Mouse (Mus musculus) left cerebral cortex, postnatal 14 days (tissue): ENCODE data around the gene Gramd1b. TPM values are rescaled to one million over a fixed set of nuclear protein-coding genes. Genes with fewer than 3 reads are reported as not detected.
A peak's percentile ranks its signal among the peaks of the same experiment; 100 is the strongest.

Source experiments
- DNase-seq, 2 experiments: peaks; one replicate each; pipeline ENCODE4 v3.0.0; 2021 to 2022; ENCODE audit warnings: low spot score in 2 of 2, mixed read lengths in 1 of 2
- intact Hi-C: fragments of 180-260 bp; cut with DNase I; formaldehyde crosslinking; loops from one replicate; pipeline ENCODE4 v1.15.1; 2025
- long read RNA-seq, 2 experiments: library from polyadenylated mRNA; stranded (forward); transcript quantifications; one replicate each; pipeline ENCODE4 v2.0.0; 2021
- total RNA-seq, 2 experiments: library from RNA; stranded (reverse); gene quantifications; 2 replicates each; pipeline ENCODE4 v1.2.3; 2021

Gramd1b gene
- total RNA-seq = 100 to 1,000 TPM; 155 to 181 TPM
- long read RNA-seq, experiment 1, full-length matches to known transcripts = 2 of 23 reads
- long read RNA-seq, experiment 1, partial matches to known transcripts = 1 of 23 reads
- long read RNA-seq, experiment 1, other reads (novel, unspliced or antisense) = 20 of 23 reads
- long read RNA-seq, experiment 2, full-length matches to known transcripts = 6 of 49 reads
- long read RNA-seq, experiment 2, partial matches to known transcripts = 3 of 49 reads
- long read RNA-seq, experiment 2, other reads (novel, unspliced or antisense) = 40 of 49 reads

GRCm38 (mm10) chr9:40531027-40531621 lies at the start of gene Gramd1b:
Gene Gramd1b, minus strand, starts transcription at chr9:40531383.
- intact Hi-C loops = no loop called here
- DNase-seq = peak; percentile 25 to 39

GRCm38 (mm10) chr9:40578726-40579625 lies 47.8 kb upstream of the Gramd1b start:
- DNase-seq = peak; percentile 30 to 50
- intact Hi-C loops = no loop called here

- intact Hi-C loops = no loop called here
- no peak for DNase-seq
Observed at GRCm38 (mm10) chr9:40577132-40577531, 45.9 kb upstream of the Gramd1b start.

- intact Hi-C loops = no loop called here
- no peak for DNase-seq
Observed at GRCm38 (mm10) chr9:40575053-40575985, 44.1 kb upstream of the Gramd1b start.

- DNase-seq = no peak
- intact Hi-C loops = no loop called here
Observed at GRCm38 (mm10) chr9:40571280-40571679, 40.1 kb upstream of the Gramd1b start.

GRCm38 (mm10) chr9:40568070-40568469 lies 36.9 kb upstream of the Gramd1b start:
- intact Hi-C loops = no loop called here
- DNase-seq = peak; percentile 63 to 89

GRCm38 (mm10) chr9:40563750-40564149 lies 32.6 kb upstream of the Gramd1b start:
- no peak for DNase-seq
- intact Hi-C loops = no loop called here

- no peak for DNase-seq
- intact Hi-C loops = no loop called here
Observed at GRCm38 (mm10) chr9:40559646-40560045, 28.5 kb upstream of the Gramd1b start.

- peak; percentile 35 to 39 for DNase-seq
- intact Hi-C loops = no loop called here
Observed at GRCm38 (mm10) chr9:40557796-40558195, 26.6 kb upstream of the Gramd1b start.

- DNase-seq = no peak
- intact Hi-C loops = no loop called here
Observed at GRCm38 (mm10) chr9:40556396-40556795, 25.2 kb upstream of the Gramd1b start.

GRCm38 (mm10) chr9:40555243-40555642 lies 24.1 kb upstream of the Gramd1b start:
- DNase-seq = peak; percentile 35 to 43

GRCm38 (mm10) chr9:40547876-40548275 lies 16.7 kb upstream of the Gramd1b start:
- no peak for DNase-seq

More at GRCm38 (mm10) chr9:40555243-40555642, 24.1 kb upstream of the Gramd1b start:
- intact Hi-C loops = no loop called here

GRCm38 (mm10) chr9:40545193-40545592 lies 14.0 kb upstream of the Gramd1b start:
- intact Hi-C loops = no loop called here
- no peak for DNase-seq

More at GRCm38 (mm10) chr9:40547876-40548275, 16.7 kb upstream of the Gramd1b start:
- intact Hi-C loops = no loop called here

GRCm38 (mm10) chr9:40539588-40540140 lies 8.5 kb upstream of the Gramd1b start:
- peak in 1 of 2 experiments; percentile 24 for DNase-seq
- intact Hi-C loops = no loop called here

GRCm38 (mm10) chr9:40537708-40538105 lies 6.5 kb upstream of the Gramd1b start:
- peak; percentile 47 to 73 for DNase-seq
- intact Hi-C loops = no loop called here

- intact Hi-C loops = no loop called here
- DNase-seq = no peak
Observed at GRCm38 (mm10) chr9:40537044-40537707, 6.0 kb upstream of the Gramd1b start.

GRCm38 (mm10) chr9:40530536-40530935 lies 647 bp downstream of the Gramd1b start:
- DNase-seq = peak in 1 of 2 experiments; percentile 29
- intact Hi-C loops = no loop called here

- no peak for DNase-seq
- intact Hi-C loops = no loop called here
Observed at GRCm38 (mm10) chr9:40528733-40529132, 2.5 kb downstream of the Gramd1b start.
